Mouse (Mus musculus) brain, embryonic 14.5 days (tissue): ENCODE measurements around the gene Fbxo21.

Source experiments
- CTCF ChIP-seq: fragments of 200-500 bp; IDR thresholded peaks from 2 replicates; pipeline ENCODE4 v1.5.1; 2012; ENCODE audit warnings: inconsistent platforms, mild to moderate bottlenecking, moderate library complexity, borderline replicate concordance; ENCODE audit not compliant: insufficient read depth, insufficient read length; ENCODE audit errors: extremely low read depth
- POLR2A ChIP-seq: fragments of 200-500 bp; IDR thresholded peaks from 2 replicates; pipeline ENCODE4 v1.6.1; 2012; ENCODE audit warnings: mild to moderate bottlenecking, inconsistent platforms, borderline replicate concordance; ENCODE audit not compliant: poor library complexity, insufficient read depth, insufficient read length, severe bottlenecking; ENCODE audit errors: extremely low read depth

GRCm38 (mm10) chr5:118059646-118060045, 83.1 kb downstream of the Fbxo21 start:
- TF ChIP-seq CTCF: no peak
- no peak for TF ChIP-seq POLR2A
